Mouse (Mus musculus) spleen, postnatal 14 days (tissue): Measurements from ENCODE around the gene Traf4.
"Not testable (repeated sequence)": the region's sequence is repeated elsewhere in the genome, so short reads cannot be mapped to it uniquely, and the experiment has no call there.

Experiments
- DNase-seq, 2 experiments: peaks; one replicate each; pipeline ENCODE4 v3.0.0; 2021 to 2022; ENCODE audit warnings: low spot score in 2 of 2

Gene Traf4

GRCm38 (mm10) chr11:78164924-78165760 is at the start of gene Traf4:
Gene Traf4, minus strand, starts transcription at chr11:78165589.
- peak; percentile 71 to 74 for DNase-seq

DNA sequence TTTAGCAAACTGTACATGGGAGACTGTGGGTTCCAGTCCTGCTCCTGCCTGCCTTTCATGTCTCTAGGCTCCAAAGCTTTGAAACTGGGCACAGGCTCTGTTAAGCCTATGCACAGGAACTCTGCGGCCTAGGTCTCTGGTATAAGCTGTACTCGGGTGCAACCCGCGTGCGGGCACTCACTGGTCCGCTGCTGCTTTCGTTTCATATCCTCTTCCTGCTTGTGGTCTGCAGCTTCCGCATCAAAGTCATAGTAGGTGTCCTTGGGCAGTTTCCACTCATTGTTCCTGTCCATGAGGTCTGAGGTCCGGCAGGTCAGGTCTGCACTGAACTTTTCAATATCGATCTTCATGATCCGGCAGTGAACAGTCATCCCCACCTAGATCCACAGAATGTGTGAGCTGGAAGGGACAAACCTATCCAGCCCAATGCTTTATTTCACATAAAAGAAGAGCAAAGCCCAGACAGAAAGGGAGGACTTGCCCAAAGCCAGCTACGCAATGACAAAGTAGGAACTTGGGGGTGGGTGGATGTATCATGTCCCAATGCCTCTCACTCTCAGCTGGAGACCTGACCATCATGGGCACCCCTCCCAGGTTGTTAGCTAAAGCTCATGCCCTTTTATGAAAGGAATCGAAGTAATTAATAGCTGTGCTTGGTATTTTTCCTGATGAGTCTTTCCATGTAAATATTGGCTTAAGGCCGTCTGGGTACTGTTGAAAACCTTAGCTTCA is 47.9 kb upstream of the Traf4 start:
- DNase-seq, result peak in 1 of 2 experiments; percentile 30

DNA sequence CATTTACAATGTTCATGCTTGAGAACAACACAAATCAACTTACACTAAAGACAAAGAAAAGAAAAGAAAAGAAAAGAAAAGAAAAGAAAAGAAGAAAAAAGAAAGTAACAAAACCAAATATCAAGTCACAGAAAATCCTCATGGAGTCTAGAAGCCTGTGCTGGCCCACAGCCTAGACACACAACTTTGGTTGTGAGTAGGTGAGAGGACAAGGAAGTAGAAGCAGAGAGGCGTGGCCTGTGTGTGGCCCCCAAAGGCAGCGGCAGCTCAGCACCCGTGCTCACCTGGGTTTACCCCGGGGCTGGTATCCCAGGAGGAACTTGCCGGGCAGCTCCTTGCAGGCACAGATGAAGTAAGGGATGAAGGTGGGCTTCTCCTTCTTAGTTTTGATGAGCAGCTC is 46.1 kb upstream of the Traf4 start:
- no peak for DNase-seq

- no peak for DNase-seq
These were observed 45.2 kb upstream of the Traf4 start for GRCm38 (mm10) chr11:78210615-78211014.

- no peak for DNase-seq
These were observed 44.5 kb upstream of the Traf4 start for GRCm38 (mm10) chr11:78209886-78210285.

- no peak for DNase-seq
These were observed 41.8 kb upstream of the Traf4 start for GRCm38 (mm10) chr11:78207190-78207589.

- no peak for DNase-seq
These were observed 40.2 kb upstream of the Traf4 start for GRCm38 (mm10) chr11:78205361-78206206.

- no peak for DNase-seq
These were observed 38.9 kb upstream of the Traf4 start for GRCm38 (mm10) chr11:78204287-78204686.

- DNase-seq, result no peak
These were observed 37.0 kb upstream of the Traf4 start for GRCm38 (mm10) chr11:78202372-78202771.

DNA sequence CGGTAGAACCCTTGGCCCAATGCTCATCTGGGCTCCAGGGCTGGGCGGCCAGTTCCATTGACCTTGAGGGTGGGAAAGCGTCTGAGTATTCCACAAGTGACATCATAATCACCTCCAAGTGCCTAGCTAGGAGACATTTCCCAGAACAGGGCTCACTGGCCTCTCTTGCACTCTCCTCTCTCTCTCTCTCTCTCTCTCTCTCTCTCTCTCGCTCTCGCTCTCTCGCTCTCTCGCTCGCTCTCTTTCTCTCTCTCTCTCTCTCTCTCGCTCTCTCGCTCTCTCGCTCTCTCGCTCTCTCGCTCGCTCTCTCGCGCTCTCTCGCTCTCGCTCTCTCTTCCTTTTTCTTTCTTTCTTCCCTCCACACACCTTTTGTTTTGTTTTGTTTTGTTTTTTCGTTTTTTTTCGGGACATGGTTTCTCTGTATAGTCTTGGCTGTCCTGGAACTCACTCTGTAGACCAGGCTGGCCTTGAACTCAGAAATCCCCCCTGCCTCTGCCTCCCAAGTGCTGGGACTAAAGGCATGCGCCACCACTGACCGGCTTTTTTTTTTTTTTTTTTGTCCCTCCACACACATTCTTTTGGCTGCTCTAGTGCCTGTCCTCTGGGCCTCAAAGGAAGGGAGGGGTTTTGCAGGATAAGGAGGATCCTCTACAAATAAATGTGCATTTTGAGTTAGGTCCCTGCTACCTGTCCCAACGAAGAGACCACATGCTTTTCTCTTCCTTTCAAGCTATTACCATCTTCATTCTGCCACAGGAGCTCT is 29.9 kb upstream of the Traf4 start:
- no peak for DNase-seq

DNA sequence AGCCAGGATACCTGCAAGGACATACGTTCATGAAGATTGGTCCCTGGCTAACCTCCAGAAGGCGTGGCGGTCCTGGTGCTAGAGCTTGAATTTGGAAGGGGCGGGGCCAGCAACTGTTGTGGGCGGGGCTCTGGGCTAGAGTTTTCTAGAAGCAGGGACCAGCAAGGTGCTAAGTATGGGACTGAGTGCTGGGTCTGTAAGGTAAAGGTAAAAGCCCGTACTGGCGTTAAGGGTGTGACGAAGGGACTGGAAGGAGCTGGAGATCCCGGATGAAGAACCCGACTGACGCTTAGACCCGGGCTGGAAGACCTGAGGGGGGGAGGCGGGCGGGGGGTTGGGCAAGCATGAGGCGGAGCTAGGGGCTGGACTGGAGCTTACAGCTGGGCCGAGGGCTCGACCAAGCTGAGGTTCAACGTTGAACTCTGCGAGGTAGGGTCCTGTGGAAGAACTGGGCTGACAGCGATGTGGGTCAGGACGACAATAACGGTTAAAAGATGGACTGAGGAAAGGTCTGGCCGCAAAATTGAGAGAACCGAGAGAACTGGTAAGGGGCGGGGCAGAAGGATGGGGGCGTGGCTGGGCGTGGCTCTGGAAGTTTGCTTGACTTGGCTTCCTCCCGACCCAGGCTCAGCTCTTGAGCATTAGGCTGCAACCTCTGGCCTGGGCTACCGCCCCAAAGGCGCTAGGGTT is 29.2 kb upstream of the Traf4 start:
- peak; percentile 56 to 70 for DNase-seq

- no peak for DNase-seq
These were observed 27.7 kb upstream of the Traf4 start, which contains the start of gene Proca1 for GRCm38 (mm10) chr11:78193113-78193512. Gene Proca1, plus strand, starts transcription at chr11:78193392.

- DNase-seq, result no peak
These were observed 24.7 kb upstream of the Traf4 start for GRCm38 (mm10) chr11:78190041-78190440.

DNA sequence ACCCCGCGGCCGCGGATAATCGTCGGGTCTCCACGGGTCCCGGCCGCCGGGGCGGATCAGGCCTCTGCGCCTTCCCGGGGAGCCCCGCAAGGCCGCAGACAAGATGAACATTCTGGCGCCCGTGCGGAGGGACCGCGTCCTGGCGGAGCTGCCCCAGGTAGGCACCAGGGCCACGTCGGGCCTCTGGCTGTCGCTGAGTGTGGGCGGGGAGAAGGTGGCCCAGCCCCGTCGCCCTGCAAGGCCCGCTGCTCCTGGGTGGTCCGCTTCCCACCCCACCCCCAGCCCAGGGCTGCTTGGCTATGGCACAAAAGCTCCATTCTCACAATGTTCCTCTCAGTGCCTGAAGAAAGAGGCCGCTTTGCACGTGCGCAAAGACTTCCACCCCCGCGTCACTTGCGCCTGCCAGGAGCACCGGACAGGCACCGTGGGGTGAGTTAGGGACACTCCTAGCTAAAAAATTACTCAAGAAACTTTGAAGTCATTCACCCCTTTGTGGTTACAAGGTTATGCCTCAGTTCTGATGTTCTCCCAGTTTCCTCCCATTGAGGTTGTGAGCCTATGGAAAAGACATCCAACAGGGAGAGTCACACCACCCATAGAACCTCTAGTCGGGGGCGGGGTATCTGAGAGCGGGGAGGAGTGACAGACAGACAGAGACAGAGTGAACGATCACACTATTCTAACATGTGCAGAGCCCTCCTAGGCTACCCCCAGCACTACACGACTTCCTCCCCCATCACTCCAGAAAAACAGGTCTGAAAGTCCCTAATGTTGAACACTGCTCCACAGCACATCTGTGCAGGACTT is 24.0 kb upstream of the Traf4 start:
- DNase-seq, result no peak

GRCm38 (mm10) chr11:78188331-78189233 is 23.2 kb upstream of the Traf4 start, which contains the start of gene Rab34:
Gene Rab34, plus strand, starts transcription at chr11:78188430.
- DNase-seq, result no peak

DNA sequence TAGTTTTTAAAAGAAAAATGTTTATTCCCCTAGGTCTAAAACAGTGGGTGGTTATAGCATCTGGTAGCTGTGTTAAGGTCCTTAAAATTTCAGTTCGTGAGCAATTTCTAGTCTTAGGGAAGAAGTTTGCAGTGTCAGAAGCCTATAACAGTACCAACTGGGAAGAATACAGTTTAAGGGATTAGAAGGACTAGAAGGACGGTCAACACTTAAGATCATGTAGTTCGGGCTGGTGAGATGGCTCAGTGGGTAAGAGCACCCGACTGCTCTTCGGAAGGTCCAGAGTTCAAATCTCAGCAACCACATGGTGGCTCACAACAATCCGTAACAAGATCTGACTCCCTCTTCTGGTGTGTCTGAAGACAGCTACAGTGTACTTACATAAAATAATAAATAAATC is 19.3 kb upstream of the Traf4 start:
- DNase-seq, result not testable (repeated sequence)

GRCm38 (mm10) chr11:78183884-78184514 is 18.6 kb upstream of the Traf4 start:
- no peak for DNase-seq
